Mouse (Mus musculus): ENCODE results near the gene a.

a gene

DNA sequence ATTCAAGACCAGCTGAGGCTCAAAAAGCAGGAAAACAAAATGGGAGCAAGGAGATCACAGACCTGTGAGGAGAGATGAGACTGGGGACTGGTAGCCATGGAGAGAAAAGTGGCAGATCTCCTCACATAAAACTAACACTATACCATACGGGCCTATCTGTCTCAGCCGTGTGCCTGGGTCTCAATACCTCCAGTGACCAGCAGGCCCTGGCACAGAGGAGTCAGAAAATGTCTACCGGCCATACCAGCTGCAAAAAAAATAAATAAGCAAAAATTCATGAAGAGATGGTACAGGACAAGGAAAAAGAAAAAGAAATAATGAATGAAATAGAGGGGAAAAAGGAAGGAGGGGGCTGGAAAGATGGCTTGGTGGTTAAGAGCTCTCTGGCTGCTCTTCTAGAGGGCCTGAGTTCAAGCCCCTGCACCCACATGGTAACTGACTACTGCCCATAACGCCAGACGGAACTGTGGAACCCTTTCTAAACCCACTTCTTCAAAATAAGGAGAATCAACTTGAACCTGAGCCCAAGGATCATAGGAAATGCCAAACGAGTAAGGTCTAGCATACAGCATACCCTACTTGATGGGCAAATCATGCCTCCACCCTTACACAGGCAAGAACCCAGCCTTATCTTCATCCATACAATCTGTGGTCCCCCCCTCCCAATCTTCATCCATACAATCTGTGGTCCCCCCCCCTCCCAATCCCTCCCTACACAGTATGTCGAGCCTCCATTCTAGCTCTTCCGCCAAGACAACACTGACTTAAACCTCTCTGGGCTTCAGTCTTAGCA lies 281.3 kb downstream of the a start:
- DNase-seq, result peak; percentile 32

DNA sequence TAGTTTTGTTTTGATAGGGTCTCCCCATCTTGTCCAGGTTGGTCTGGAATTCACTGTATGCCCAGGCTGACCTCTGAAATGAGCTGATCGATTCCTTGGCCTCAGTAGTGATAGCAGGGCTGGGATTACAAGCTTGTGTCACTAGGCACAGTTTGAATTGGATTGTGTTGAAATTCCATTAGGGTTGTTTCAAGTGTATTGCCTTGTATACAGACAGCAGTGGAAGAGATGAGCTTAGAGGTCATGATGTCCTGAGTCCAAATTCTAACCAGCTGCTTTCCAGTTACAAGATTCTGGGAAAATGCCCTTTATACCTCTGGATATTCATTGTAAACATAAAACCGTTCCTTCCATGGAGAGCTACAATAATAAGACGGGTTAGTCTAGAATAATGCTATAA lies 282.1 kb downstream of the a start:
- no peak for DNase-seq

DNA sequence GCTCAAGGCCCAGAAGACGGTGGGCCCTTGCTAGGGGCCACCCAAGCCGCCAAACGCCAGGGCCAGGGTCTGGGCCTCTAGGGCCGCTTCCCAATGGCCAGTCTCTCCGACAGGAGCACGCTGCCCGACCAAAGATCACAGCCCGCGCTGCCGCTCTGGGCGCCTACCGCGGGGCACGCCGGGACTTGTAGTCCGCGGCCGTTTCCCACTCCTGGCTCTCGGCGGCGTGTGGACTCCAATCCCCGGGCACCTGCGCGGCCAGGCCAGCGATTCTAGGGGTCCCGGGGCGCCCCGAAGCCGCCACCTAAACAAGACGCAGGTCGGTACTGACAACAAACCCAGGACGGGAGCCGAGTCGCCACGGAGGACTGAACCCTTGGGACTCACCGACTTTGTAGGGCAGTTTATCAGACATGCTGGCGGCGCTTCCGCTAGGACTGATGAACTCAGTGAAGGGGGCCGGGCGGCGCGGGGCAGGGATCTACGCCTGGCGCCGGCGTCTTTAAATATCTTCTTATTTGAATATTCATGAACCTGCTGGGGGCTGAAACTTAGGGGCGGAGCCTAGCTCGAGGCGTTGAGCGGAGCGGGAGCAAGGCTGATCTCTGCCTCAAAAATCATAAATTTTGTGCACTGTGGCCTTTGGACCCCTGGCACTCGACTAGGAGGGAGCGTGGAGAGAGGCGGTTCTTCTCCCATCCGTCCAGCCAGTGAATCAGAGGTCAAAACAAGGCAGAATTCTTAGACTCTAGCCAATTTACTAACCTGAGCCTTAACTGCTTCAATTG lies 283.0 kb downstream of the a start, which contains the start of gene Ahcy:
Gene Ahcy (minus strand): TSS at position 520 of the 788 bp plus-strand sequence.
- DNase-seq, result peak; percentile 93

DNA sequence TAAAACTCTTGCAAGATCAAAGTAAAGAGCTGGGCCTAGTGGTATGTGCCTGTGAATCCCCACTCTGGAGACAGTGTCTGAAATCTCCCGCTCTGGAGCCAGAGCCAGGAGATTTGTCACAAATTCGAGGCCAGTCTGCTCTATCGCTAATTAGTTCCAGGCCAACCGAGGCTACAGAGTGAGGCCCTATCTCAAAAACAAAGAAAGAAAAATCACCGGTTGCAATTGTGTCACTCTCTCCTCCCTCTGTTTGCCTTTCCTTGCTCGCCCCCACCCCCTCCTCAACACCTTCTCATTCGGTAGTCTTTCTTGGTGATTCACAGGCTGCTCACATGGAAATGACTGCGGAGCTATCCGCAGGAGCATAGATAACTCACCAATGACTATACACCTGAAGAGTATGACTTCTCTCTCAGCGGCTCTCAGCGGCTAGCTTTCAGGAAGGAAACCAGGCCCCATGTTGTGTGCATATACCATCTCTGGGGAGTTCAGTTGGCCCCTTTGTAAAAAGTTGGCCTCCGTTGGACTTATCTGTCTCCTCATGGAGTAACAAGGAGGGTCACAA lies 283.6 kb downstream of the a start:
- peak; percentile 39 for DNase-seq

DNA sequence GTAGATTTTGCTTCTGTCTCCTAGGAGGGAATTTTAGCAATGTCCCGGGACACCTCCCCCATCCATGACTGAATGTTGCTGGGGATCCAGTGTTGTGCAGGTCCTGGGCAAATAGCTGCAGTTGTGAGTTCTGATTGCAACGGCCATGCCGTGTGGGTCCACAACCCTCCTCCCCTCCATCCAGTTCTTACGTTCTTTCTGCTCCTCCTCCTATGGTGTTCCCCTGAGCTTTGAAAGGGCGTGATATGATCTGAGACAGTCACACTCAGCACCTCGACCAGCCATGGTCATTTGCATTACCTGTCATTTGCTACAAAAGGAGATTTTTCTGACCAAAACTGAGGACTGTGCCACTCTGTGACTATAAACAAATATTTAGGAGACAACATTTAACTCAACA lies 284.4 kb downstream of the a start:
- no peak for DNase-seq

DNA sequence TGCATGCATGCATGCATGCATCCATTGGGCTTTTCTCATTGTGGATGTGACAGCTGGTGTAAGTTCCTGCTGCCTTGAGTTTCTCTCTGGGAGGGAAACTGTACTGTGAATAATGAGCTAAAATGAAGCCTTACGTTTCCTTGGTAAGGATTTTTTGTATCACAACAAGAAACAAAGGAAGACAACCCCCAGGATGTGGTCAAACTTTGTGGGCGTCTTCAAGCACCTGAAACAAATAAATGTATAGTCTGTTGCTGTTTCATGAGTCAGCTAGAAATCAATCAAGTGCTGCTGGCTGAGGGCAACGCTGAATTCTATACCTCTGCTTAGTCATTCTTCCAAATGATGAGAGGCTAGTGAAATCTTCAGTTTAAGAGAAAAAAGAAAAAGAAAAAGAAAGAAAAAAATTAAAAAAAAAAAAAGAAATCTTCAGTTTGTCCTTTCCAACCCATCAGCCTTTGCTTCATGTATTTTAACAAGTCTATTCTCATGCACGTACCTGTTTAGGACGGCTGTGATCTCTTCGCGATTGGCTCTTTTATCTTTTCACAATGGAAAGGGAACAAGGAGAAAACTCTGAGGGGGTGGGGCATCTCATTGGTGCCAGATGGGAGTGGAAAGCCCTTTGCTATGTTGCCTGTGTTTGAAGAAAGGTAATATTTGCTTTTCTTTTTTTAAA lies 288.4 kb downstream of the a start:
- DNase-seq, result no peak

- DNase-seq, result no peak
Measured at GRCm38 (mm10) chr2:155080179-155080530, 289.0 kb downstream of the a start.

- DNase-seq, result no peak
Measured at GRCm38 (mm10) chr2:155081056-155081455, 289.9 kb downstream of the a start.

GRCm38 (mm10) chr2:155082121-155082803 lies 291.1 kb downstream of the a start:
- DNase-seq, result peak; percentile 51

GRCm38 (mm10) chr2:155084546-155084945 lies 293.3 kb downstream of the a start:
- no peak for DNase-seq

DNA sequence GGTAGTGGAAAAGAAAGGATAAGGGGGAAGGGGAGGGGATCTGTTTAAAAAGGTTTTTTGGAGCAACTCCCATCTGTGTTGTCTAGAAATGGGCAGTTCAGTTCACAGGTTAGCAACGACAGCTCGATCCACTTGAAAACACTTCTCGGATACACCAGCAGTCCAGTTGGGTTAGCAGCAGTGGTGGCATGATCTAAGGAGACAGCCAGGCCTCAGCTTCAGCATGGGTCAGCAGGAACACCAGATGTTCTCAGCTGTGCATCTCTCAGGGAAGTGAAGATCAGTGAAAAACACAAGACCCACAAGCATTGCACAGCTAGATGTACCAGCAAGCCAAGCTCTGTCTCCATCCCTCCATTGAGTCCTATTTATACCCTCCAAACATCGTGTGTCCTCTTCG lies 295.1 kb downstream of the a start:
- no peak for DNase-seq

DNA sequence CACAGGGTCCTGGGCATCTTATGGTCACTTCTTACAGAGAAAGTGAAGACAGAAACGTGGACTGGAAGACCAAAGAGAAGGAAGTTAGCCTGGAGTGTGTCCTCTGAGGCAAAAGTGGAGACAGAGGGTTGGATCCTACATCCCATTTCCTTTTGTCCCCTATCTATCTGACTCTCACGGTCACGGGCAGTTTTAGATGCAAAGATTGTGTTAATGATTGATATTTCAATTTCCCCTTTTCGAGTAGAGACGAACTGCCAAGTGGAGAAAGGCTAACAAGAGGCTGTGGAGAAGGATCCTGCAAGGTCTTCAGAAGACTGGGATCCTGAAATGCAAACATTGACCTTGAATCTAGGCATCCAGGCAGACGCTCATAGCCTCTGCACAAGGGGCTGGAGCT lies 297.1 kb downstream of the a start:
- no peak for DNase-seq

DNA sequence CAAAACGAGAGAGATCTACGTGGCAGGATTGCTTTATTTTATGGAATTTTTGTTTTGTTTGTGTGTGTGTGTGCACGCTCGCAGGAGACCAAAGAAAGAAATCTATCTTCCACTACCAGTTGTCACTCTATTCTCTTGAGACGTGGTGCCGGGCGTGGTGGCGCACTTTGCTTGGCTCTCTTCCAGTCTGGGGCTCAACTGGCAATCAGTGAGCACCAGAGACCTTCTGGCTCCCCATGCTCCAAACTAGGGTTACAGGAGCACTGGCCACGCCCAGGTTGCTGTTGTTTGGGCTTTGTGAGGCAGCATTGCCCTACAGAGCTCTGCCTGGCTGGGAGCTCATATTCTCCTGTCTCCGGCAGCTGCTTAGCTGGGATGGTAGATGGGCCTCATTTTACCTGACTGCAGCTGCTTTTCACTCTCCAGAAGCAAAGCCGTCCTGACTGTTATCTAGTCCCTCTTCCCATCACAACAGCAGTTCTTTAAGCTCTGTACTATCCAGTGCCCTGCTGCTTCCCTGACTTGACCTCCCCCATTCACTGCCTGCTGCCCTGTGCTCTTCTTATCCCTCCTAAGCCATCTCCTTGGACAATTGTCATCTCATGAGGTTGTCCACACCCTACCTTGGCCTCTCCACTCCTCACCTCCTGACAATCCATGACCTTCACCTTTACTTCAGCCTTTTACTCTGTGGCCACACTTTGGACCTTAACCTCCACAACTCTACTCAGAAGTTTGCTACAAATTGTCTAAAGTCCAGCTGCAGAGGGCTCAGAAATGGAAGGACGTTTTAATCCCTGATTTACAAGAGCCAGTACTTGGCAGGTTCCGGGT lies 299.9 kb downstream of the a start:
- no peak for DNase-seq

DNA sequence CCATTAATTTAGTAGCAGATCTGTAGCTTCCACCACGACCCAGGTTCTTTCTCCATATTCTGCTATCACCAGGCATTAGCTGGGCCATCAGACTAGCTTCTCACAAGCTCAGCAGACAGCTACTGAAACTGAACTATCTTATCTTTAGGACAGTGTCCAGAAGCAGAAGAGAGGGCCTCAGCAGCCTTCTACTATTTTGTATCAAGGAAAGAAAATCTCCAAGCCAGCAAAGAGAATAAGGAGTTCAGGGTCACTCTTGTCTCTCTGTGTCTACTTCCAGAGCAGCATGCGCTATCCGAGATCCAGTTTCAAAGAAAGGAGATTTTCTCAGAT lies 300.5 kb downstream of the a start:
- DNase-seq, result no peak

DNA sequence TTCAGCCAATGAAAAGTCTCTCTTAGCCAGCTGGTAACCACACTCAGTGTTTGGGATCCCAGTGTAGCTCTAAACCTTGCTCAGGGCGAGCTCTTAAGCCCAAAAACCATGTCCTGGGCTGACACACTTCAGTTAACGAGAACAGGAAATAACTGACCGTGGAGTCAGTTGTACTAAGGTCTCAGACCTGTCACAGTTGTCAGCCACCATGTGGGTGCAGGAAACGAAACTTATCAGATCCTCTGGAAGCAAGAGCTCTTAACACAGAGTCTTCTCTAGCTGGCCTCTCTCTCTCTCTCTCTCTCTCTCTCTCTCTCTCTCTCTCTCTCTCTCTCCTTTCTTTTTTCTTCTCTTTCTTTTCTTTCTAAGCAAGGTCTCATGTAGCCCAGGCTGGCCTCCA lies 302.2 kb downstream of the a start:
- DNase-seq, result no peak

DNA sequence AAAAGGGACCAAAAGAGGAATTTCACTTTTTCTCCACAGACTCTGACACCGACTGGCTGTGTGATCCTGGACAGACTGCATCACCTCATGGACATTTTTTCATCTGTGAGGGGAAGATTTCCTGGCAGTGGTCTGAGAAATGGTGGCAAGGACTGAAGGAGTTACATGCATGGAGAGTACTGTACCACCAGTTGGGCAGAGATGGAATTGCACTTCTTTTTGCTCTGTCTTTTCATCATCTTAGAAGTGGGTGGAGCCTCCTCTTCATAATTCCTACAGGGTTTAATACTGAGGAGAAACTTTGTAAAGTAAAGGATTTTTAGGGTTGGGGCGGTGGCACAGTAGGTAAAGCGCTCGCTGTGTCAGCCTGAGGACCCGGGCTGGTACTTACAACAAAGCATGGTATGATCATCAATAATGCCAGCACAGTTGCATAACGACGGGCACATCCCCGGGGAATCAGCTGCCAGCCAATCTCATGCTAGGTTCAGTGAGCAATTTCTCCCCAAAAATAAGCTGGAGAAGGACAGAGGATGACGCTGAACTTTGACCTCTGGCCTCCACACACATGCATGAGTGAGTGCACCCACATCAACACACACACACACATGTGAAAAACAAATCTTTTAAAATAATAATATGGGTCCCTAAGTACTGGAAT lies 307.6 kb downstream of the a start:
- no peak for DNase-seq

- peak; percentile 36 for DNase-seq
Measured at GRCm38 (mm10) chr2:155099421-155099820, 308.2 kb downstream of the a start.

GRCm38 (mm10) chr2:155099994-155100795 lies 309.0 kb downstream of the a start:
- no peak for DNase-seq
